Mouse (Mus musculus): ENCODE results near the gene Hist1h2ae. TPM values are rescaled to one million over a fixed set of nuclear protein-coding genes. Genes with fewer than 3 reads are reported as not detected.

Hist1h2ae gene
- total RNA-seq, 2 experiments from 2014 or later: 29.2 to 42.2 TPM

Other genes with a start within 250 kb of the Hist1h2ae start
- 10 to 100 TPM; 20.6 to 20.7 TPM for gene Zfp322a, start 202.0 kb downstream of the Hist1h2ae start, total RNA-seq (2023)
- 10 to 100 TPM; 17.4 to 18.2 TPM for gene Abt1, start 147.4 kb downstream of the Hist1h2ae start, total RNA-seq (2023)
- gene Btn1a1, start 105.3 kb downstream of the Hist1h2ae start, total RNA-seq (2023): not detected
- under 1 TPM; 0.65 to 0.67 TPM for gene Btn2a2, start 82.4 kb downstream of the Hist1h2ae start, total RNA-seq (2023)
- 100 to 1,000 TPM; 457 TPM for gene Hist1h4h, start 40.2 kb downstream of the Hist1h2ae start, total RNA-seq (2023)
- gene Hist1h2af, start 37.3 kb downstream of the Hist1h2ae start, total RNA-seq (2023): 10 to 100 TPM; 21.3 to 28.8 TPM
- 1 to 10 TPM; 1.4 to 6.9 TPM for gene Hist1h3g, start 35.8 kb downstream of the Hist1h2ae start, total RNA-seq (2023)
- gene Hist1h2bh, start 27.8 kb downstream of the Hist1h2ae start, total RNA-seq (2023): 10 to 100 TPM; 10.0 to 13.0 TPM
- gene Hist1h3f, start 27.2 kb downstream of the Hist1h2ae start, total RNA-seq (2023): 100 to 1,000 TPM; 111 to 119 TPM
- 10 to 100 TPM; 55.2 to 82.9 TPM for gene Hist1h4f, start 19.6 kb downstream of the Hist1h2ae start, total RNA-seq (2023)
- gene Hist1h1d, start 18.0 kb downstream of the Hist1h2ae start, total RNA-seq (2023): 10 to 100 TPM; 31.1 to 36.2 TPM
- 100 to 1,000 TPM; 326 to 342 TPM for gene Hist1h3e, start 8.9 kb downstream of the Hist1h2ae start, total RNA-seq (2023)
- 100 to 1,000 TPM; 649 to 669 TPM for gene Hist1h2bg, start 176 bp upstream of the Hist1h2ae start, total RNA-seq (2023)
- 100 to 1,000 TPM; 327 to 367 TPM for gene Hist1h2bf, start 3.0 kb upstream of the Hist1h2ae start, total RNA-seq (2023)
- 10 to 100 TPM; 42.6 to 61.1 TPM for gene Hist1h2ad, start 3.2 kb upstream of the Hist1h2ae start, total RNA-seq (2023)
- gene Hist1h3d, start 4.5 kb upstream of the Hist1h2ae start, total RNA-seq (2023): 10 to 100 TPM; 40.0 to 45.0 TPM
- gene Hist1h4d, start 10.4 kb upstream of the Hist1h2ae start, total RNA-seq (2023): 100 to 1,000 TPM; 183 to 195 TPM
- 10 to 100 TPM; 41.6 to 47.3 TPM for gene Hist1h2be, start 49.9 kb upstream of the Hist1h2ae start, total RNA-seq (2023)
- gene Hist1h1e, start 51.3 kb upstream of the Hist1h2ae start, total RNA-seq (2023): 100 to 1,000 TPM; 385 to 413 TPM
- 10 to 100 TPM; 12.5 to 15.6 TPM for gene Hist1h2ac, start 112.7 kb upstream of the Hist1h2ae start, total RNA-seq (2023)
- gene Hist1h2bc, start 113.0 kb upstream of the Hist1h2ae start, total RNA-seq (2023): 10 to 100 TPM; 24.1 to 30.1 TPM
- under 1 TPM; 0.65 to 0.84 TPM for gene Hist1h1t, start 124.6 kb upstream of the Hist1h2ae start, total RNA-seq (2023)
- gene Hist1h4c, start 127.2 kb upstream of the Hist1h2ae start, total RNA-seq (2023): 100 to 1,000 TPM; 222 to 255 TPM
- 1 to 10 TPM in 1 of 2 experiments, not detected in 1; 1.9 TPM for gene Hfe, start 139.6 kb upstream of the Hist1h2ae start, total RNA-seq (2023)
- gene Hist1h1c, start 167.6 kb upstream of the Hist1h2ae start, total RNA-seq (2023): 1,000 to 10,000 TPM in 1 of 2 experiments, 100 to 1,000 TPM in 1; 877 to 1,039 TPM
- 1 to 10 TPM; 6.8 to 7.4 TPM for gene Hist1h3c, start 174.4 kb upstream of the Hist1h2ae start, total RNA-seq (2023)
- gene Hist1h2bb, start 175.5 kb upstream of the Hist1h2ae start, total RNA-seq (2023): 10 to 100 TPM; 85.2 to 91.3 TPM
- gene Hist1h2ab, start 179.9 kb upstream of the Hist1h2ae start, total RNA-seq (2023): 100 to 1,000 TPM; 102 to 130 TPM
- 10 to 100 TPM; 41.3 to 45.0 TPM for gene Hist1h3b, start 181.0 kb upstream of the Hist1h2ae start, total RNA-seq (2023)
- gene Hist1h4b, start 185.8 kb upstream of the Hist1h2ae start, total RNA-seq (2023): 100 to 1,000 TPM in 1 of 2 experiments, 10 to 100 TPM in 1; 90.1 to 106 TPM
- gene Hist1h4a, start 190.0 kb upstream of the Hist1h2ae start, total RNA-seq (2023): 100 to 1,000 TPM; 142 to 168 TPM
- 100 to 1,000 TPM; 448 to 459 TPM for gene Hist1h3a, start 191.2 kb upstream of the Hist1h2ae start, total RNA-seq (2023)
- 10 to 100 TPM; 39.6 TPM for gene Hist1h1a, start 192.4 kb upstream of the Hist1h2ae start, total RNA-seq (2023)
- gene Trim38, start 198.7 kb upstream of the Hist1h2ae start, total RNA-seq (2023): not detected
- not detected for gene Slc17a2, start 235.8 kb upstream of the Hist1h2ae start, total RNA-seq (2023)

Data from B cell, adult 67 days (primary cell).